Mouse (Mus musculus): ENCODE measurements at regions not wholly inside any gene's neighbourhood (a gene's known extent, or its start where the extent isn't known, plus 50 kb on each side); places are given as distances from the start of the nearest gene placed in this dataset.
"Not testable (repeated sequence)": the region's sequence is repeated elsewhere in the genome, so short reads cannot be mapped to it uniquely, and the experiment has no call there.

- DNase-seq (ENCODE audit: extremely low spot score in 1 of 2, low spot score in 1 of 2) = no peak
These were observed 186.9 kb upstream of the Gm10750 start for GRCm38 (mm10) chr2:149203896-149204295.

DNA sequence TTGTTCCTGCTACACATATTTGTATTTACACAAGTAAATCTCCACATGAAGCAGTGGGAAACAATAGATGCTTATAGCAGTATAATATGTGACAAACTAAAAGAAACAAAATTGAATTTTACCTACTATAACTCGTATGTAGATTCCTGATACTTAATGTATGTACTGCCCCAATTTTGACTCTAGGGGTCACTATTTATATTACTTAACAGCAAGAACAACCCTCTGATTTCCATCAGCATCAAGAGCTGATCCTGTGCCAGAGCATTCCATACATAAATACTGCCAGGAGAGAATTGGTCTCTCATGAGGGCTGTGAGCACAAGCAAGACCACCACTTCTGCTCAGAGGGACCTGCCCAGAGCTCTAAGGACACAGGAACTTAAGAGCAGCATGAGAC, 178.7 kb upstream of the Gm10750 start:
- no peak for DNase-seq (ENCODE audit: extremely low spot score in 1 of 2, low spot score in 1 of 2)

GRCm38 (mm10) chr2:149158434-149158833, 141.4 kb upstream of the Gm10750 start:
- peak in 1 of 2 experiments; percentile 2 for DNase-seq (ENCODE audit: extremely low spot score in 1 of 2, low spot score in 1 of 2)

- not testable (repeated sequence) for DNase-seq (ENCODE audit: extremely low spot score in 1 of 2, low spot score in 1 of 2)
These were observed 92.5 kb upstream of the Gm10750 start for GRCm38 (mm10) chr2:149109551-149109950.

DNA sequence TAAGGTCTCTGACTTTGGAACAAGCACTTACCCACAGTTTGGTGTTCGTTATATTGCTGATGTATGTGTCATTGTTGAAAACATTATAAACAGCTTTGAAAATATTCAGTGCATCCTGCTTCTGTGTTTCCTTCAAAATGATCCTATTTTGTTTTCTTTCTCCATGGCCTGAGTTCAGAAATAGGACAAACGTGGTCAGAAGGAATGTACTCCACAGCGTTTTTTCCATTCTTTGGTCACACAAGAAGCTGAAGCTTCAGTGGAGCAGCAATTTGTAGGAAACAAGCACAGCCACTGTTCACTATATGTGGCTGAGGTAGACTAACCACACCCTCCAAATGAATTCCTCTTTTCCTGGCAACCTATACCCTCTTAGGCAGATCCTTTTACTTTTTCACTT, 75.1 kb upstream of the Gm10750 start:
- no peak for DNase-seq (ENCODE audit: extremely low spot score in 1 of 2, low spot score in 1 of 2)

Data from layer of hippocampus, postnatal 25 days (tissue).